Mouse (Mus musculus) CD4-positive, CD25-positive, alpha-beta regulatory T cell (primary cell): ENCODE data around the gene Slc7a5. TPM values are rescaled to one million over a fixed set of nuclear protein-coding genes. Genes with fewer than 3 reads are reported as not detected.

Source experiments
- polyA plus RNA-seq: library from polyadenylated mRNA; unstranded; fragments of 100-300 nt; shearing (Covaris generic); gene quantifications from one replicate; pipeline ENCODE4 v1.2.1, GENCODE M21; 2017

The Slc7a5 gene
- polyA plus RNA-seq: 39.9 TPM

DNA sequence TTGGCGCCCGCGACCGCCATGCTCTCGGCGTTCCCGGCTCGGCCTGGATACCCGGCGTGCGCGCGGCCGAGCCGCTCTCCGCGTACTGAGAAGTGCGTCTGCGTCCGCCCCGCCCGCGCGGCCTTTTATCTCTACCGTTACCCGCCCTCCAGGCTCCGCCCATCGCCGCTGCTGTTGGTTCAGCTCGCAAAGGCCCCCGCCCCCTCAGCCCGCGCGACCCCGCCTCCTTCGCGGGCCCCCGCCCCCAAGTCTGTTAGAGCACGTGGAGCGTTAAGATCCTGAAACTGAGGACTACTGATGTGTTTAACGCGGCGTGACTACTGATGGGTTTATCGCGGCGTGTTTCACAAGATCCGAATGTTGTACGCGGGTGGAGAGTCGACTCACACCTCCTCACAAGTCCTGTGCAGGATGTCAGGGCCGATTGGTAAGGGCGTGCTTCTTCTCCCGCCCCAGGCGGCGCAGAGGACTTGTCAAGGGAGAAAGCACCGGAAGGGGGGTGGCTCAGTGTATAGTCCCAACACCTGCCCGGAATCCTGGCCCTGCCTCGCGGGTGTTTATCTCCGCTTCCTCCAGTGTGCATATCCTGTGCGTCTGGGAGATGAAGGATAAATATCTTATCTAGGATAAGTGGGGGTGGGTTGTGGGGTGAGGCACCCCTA, at the start of gene Slc7a5:
Slc7a5 (minus strand) TSS at position 108 of the 662 bp plus-strand sequence.

GRCm38 (mm10) chr8:121949222-121949800, 41.8 kb upstream of the Slc7a5 start, which contains the start of gene Banp:
Gene Banp (plus strand): TSS chr8:121949750.

DNA sequence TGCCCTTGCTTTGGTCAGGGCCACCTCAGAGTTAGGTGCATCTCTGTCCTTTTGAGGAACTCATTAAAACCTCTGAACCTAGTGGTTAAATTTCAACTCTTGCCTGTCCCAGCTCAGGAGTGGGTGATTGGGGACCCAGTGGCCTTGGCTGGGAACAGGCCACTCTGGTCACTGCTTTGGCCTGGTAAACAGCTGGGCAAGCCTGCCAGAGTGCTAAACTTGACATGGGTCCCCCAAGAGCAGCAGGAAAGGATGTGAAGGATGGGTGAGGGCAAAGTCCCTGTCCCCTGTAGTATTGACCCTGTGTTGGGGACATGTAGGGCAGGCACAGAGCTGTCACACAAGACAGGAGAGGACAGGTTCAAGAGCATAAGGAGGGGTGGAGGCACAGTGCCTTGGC, 37.3 kb upstream of the Slc7a5 start, which contains the start of gene Car5a:
Car5a (minus strand) TSS at position 74 of the 400 bp plus-strand sequence.

Other genes starting within 250 kb of the Slc7a5 start
- 0.06 TPM for gene Jph3, start 178.1 kb downstream of the Slc7a5 start, polyA plus RNA-seq
- gene Klhdc4, start 78.1 kb downstream of the Slc7a5 start, polyA plus RNA-seq: 41.2 TPM
- not detected for gene Car5a, start 37.2 kb upstream of the Slc7a5 start, polyA plus RNA-seq
- 53.8 TPM for gene Banp, start 42.1 kb upstream of the Slc7a5 start, polyA plus RNA-seq